Mouse (Mus musculus) liver, embryonic 11.5 days (tissue): ENCODE measurements around the gene Add3. TPM values are rescaled to one million over a fixed set of nuclear protein-coding genes. Genes with fewer than 3 reads are reported as not detected.

Source experiments
- ATAC-seq: fragments of 200-750 bp; cut with Nextera tagmentation; replicated peaks from 2 replicates; pipeline ENCODE4 v1.8.0; 2017; ENCODE audit warnings: moderate number of reproducible peaks, mild to moderate bottlenecking, moderate TSS enrichment, moderate library complexity; ENCODE audit not compliant: low FRiP score
- DNase-seq: peaks from one replicate; pipeline ENCODE4 v3.0.0-alpha.2; 2017; ENCODE audit warnings: low spot score
- H3K27ac ChIP-seq: fragments of 300-500 bp; sonication (generic); 2 replicates; pipeline ENCODE4 v1.5.1; 2014; ENCODE audit warnings: mild to moderate bottlenecking, low read depth, low read length, control low read depth
- H3K27me3 ChIP-seq: fragments of 300-500 bp; sonication (generic); replicated peaks from 2 replicates; pipeline ENCODE4 v1.6.1; 2014; ENCODE audit warnings: low read length, mixed read lengths; ENCODE audit not compliant: control insufficient read depth, insufficient read depth
- H3K36me3 ChIP-seq: fragments of 300-500 bp; sonication (generic); 2 replicates; pipeline ENCODE4 v1.6.1; 2014; ENCODE audit warnings: mild to moderate bottlenecking, low read length, moderate library complexity, mixed read lengths; ENCODE audit not compliant: control insufficient read depth, insufficient read depth
- H3K4me1 ChIP-seq: fragments of 300-500 bp; sonication (generic); replicated peaks from 2 replicates; pipeline ENCODE4 v1.6.1; 2014; ENCODE audit warnings: low read length, mixed read lengths; ENCODE audit not compliant: control insufficient read depth, insufficient read depth
- H3K4me2 ChIP-seq: fragments of 300-500 bp; sonication (generic); 2 replicates; pipeline ENCODE4 v1.6.1; 2014; ENCODE audit warnings: mild to moderate bottlenecking, control low read depth, moderate library complexity
- H3K4me3 ChIP-seq: fragments of 300-500 bp; sonication (generic); 2 replicates; pipeline ENCODE4 v1.5.1; 2014; ENCODE audit warnings: low read depth, low read length, control low read depth
- H3K9ac ChIP-seq: fragments of 300-500 bp; sonication (generic); 2 replicates; pipeline ENCODE4 v1.6.1; 2014; ENCODE audit warnings: low read depth, low read length, control low read depth
- H3K9me3 ChIP-seq: fragments of 300-500 bp; sonication (generic); 2 replicates; pipeline ENCODE4 v1.6.1; 2016; ENCODE audit warnings: low read length, inconsistent platforms, mixed read lengths; ENCODE audit not compliant: control insufficient read depth
- WGBS: fragments of 180-500 bp; shearing (Covaris S2); extraction: QIAGEN DNeasy Blood & Tissue Kit; methylation state at CpG from one replicate; pipeline ENCODE4 v1.1.7; 2014; 5-methylcytosine and 5-hydroxymethylcytosine counted together
- polyA plus RNA-seq: library from polyadenylated mRNA; unstranded; fragments of >200 nt; fragmentation: Nextera tagmentation; extraction: Ambion mirVana; gene quantifications from 2 replicates; pipeline ENCODE4 v1.2.1, GENCODE M21; 2014

Gene Add3
- polyA plus RNA-seq, 1 experiment from 2014 or later: 65.0 TPM

DNA sequence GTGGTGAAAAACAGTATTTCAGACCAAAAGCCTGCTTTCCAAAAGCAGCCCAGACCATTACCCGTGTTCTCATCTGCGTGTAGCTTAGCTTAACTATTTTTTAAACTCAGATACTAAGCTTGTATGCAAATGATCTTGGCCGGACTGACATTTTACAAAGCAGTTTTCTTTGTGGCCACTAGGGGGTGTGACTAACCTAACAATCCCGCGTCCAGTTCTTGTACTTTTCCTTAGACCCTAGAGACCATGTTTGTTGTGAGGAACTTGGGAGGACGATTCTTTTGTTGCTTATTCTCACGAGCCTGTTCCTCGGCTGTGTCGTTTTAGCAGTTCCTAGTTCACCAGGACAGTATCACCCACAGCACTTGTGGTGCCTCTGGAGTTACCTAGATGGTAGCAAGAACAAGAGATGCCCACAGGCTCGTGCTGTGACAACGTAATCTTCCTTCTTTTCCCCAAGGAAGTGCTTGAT, 107.8 kb downstream of the Add3 start:
- Histone ChIP-seq H3K4me1 (peaks cover 2% of the 10 kb centered on the region; the same call in 1 of the 2 replicates), H3K4me2 (no peak overlapping the region), H3K27ac (no peak overlapping the region), H3K9me3 (no peaks in the 10 kb centered on the region), H3K27me3 (no peaks in the 10 kb centered on the region), H3K36me3 (peaks cover 9% of the 10 kb centered on the region), H3K9ac (no peak overlapping the region), H3K4me3 (no peak overlapping the region)
- ATAC-seq (0 out of 2 replicates have a peak, but pooled peaks have one; percentile 46), DNase-seq (no peak)
- 20% methylated on average over 11 of the region's 11 CpGs for WGBS

DNA sequence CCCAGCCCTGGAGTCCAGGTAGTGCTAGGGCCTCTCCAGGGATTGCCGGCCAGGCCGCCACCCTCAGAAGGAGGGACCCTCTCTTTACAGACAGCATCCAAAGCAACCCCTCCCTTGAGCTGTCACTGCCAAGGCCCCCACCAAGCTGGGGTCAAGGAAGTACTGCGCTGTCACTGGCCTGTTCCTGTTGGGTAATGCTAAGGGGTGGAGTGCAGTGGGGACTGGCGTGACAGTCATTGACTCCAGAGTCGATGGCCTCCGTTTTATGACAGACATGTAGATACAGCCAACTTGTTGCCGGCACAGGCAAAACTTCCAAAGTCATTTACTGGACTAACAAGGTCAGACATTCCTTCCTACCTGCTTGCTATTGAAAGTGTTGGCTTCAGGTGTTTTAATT, 110.8 kb downstream of the Add3 start:
- Histone ChIP-seq H3K4me2 (no peak overlapping the region), H3K4me3 (no peak overlapping the region), H3K27me3 (no peaks in the 10 kb centered on the region), H3K4me1 (peaks cover 6% of the 10 kb centered on the region), H3K9me3 (no peaks in the 10 kb centered on the region), H3K9ac (no peak overlapping the region), H3K36me3 (0 out of 2 replicates have a peak, but pooled peaks cover 1% of the 10 kb centered on the region), H3K27ac (no peak overlapping the region)
- no peak for DNase-seq
- ATAC-seq: no peak
- 84% methylated on average over 7 of the region's 7 CpGs for WGBS

DNA sequence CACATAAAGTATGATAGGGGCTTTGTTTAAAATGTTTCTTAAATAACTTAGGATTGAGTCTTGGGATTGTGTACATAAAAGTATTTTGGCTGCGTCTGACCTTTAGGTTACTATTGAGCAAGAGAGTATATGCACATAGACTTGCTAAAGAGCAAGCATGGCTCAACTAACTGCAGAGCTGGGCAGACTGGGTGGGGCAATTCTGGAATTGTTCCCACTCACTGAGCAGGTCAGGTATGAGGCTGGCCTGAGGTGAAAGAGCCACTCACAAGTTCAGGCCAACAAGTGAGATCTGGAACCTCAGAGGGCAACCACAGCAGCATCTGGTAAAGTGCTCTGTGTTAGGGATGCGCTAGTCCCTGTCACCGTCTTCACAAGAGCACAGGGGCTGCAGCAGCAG, 111.4 kb downstream of the Add3 start:
- Histone ChIP-seq H3K4me1 (peaks cover 12% of the 10 kb centered on the region), H3K27me3 (no peaks in the 10 kb centered on the region), H3K4me2 (no peak overlapping the region), H3K36me3 (no peaks in the 10 kb centered on the region), H3K27ac (no peak overlapping the region), H3K4me3 (no peak overlapping the region), H3K9me3 (no peaks in the 10 kb centered on the region), H3K9ac (no peak overlapping the region)
- ATAC-seq: no peak
- no peak for DNase-seq
- WGBS: 83% methylated on average over 3 of the region's 3 CpGs

DNA sequence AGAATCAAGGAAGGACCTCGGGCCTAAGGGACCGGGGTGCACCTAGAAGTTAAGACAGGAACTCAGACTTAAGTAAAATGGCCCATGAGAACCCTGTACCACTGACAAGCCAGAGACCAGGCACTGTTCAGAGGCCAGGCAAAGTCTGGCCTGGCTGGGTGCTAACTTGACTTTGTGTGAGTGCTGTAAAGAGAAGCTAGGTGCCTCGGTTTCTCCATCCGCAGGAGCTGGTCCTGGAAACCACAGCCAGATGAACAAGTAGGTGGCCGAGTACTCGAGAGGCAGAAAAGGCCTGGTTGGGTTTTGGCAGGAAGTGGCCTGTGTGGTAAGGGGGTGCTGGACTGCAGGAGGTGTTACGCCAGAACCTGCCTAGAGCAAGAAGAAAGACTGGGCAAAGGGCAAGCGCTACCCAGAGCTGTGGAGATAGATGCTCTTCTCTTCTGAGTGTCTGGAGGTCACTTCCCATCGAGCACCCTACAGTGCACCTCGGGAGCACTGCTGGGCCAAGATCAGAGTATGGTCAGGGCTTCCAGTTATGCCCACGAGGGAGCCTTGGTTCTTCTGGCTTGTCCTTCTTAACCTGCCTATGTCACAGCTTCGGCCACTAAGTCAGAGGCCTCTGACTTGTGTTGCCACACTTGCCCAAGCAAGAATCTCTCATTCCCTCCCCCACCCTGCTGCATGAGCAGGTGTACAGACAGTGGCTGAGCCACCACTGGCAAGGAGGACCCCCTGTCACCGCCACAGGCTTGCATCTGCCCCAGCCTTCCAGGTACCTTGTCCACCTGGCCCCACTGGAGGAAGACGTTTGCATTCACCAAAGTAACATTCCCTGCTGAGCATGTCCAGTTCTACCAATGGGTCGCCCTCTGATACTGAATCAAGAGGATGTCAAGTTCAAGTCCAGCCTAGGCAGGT, 112.1 kb downstream of the Add3 start:
- 76% methylated on average over 15 of the region's 15 CpGs for WGBS
- no peak for DNase-seq
- Histone ChIP-seq H3K4me3 (no peak overlapping the region), H3K9ac (no peak overlapping the region), H3K9me3 (no peaks in the 10 kb centered on the region), H3K27me3 (no peaks in the 10 kb centered on the region), H3K4me2 (no peak overlapping the region), H3K36me3 (no peaks in the 10 kb centered on the region), H3K27ac (no peak overlapping the region), H3K4me1 (peaks cover 19% of the 10 kb centered on the region)
- ATAC-seq: no peak

DNA sequence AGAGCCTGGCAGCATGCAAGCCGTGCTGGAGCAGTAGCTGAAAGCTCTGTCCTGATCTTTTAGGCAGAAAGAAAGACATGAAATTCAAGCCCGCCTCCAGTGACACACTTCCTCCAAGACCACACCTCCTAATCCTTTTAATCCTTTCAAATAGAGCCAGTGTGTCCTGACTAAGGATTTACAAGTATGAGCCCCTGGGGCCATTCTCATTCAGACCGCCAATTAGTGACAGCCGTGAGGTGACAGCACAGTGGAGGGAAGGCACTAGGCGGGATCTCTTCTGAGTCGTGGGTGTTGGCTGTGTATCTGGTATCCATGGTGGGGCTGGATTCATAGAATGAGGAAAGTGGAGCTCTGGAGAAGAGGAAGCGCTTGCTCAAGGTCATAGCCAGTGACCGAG, 116.1 kb downstream of the Add3 start:
- H3K4me2 ChIP-seq: peak overlapping the region; percentile 56; the same call in 1 of the 2 replicates
- WGBS: 87% methylated on average over 8 of the region's 8 CpGs
- no peaks in the 10 kb centered on the region for H3K9me3 ChIP-seq
- peaks cover 45% of the 10 kb centered on the region for H3K4me1 ChIP-seq
- peak overlapping the region; percentile 46; the same call in 1 of the 2 replicates for H3K9ac ChIP-seq
- no peak for DNase-seq
- H3K27ac ChIP-seq: peak overlapping the region; percentile 90
- H3K4me3 ChIP-seq: no peak overlapping the region
- no peaks in the 10 kb centered on the region for H3K27me3 ChIP-seq
- no peak for ATAC-seq
- H3K36me3 ChIP-seq: no peaks in the 10 kb centered on the region

DNA sequence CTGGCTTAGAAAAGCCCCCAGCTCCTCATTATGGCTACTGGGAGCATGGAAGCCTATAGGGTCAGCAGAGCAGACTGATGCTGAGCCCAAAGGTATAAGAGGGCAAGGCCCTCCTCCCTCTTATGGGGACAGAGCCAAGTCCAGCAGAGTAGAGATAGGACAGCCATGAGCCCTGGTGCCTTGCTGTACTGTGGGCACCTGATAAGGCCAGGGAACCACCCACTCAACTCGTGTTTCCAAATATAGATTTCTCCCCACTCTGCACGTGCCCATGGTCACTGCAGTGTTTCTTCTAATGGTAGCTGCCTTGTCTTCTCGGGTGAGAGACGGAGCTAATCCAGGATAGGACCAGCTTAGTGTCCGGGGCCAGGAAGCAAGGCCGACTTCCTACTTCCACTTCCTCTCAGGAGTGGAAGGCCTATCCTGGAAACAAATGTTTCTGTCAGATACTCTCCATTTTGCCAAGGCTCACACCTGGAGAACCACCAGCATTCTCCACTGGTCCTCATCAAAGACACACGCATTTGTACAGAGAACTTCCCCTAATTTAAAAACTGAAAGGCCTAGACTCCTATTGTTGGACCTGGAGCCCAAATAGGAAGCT, 116.8 kb downstream of the Add3 start:
- ATAC-seq (peak; percentile 88), DNase-seq (no peak)
- Histone ChIP-seq H3K4me1 (peaks cover 45% of the 10 kb centered on the region), H3K27ac (peak overlapping the region; percentile 90), H3K4me3 (no peak overlapping the region), H3K4me2 (peak overlapping the region; percentile 56), H3K9ac (peak overlapping the region; percentile 55), H3K9me3 (no peaks in the 10 kb centered on the region), H3K36me3 (no peaks in the 10 kb centered on the region), H3K27me3 (no peaks in the 10 kb centered on the region)
- 49% methylated on average over 7 of the region's 7 CpGs for WGBS

DNA sequence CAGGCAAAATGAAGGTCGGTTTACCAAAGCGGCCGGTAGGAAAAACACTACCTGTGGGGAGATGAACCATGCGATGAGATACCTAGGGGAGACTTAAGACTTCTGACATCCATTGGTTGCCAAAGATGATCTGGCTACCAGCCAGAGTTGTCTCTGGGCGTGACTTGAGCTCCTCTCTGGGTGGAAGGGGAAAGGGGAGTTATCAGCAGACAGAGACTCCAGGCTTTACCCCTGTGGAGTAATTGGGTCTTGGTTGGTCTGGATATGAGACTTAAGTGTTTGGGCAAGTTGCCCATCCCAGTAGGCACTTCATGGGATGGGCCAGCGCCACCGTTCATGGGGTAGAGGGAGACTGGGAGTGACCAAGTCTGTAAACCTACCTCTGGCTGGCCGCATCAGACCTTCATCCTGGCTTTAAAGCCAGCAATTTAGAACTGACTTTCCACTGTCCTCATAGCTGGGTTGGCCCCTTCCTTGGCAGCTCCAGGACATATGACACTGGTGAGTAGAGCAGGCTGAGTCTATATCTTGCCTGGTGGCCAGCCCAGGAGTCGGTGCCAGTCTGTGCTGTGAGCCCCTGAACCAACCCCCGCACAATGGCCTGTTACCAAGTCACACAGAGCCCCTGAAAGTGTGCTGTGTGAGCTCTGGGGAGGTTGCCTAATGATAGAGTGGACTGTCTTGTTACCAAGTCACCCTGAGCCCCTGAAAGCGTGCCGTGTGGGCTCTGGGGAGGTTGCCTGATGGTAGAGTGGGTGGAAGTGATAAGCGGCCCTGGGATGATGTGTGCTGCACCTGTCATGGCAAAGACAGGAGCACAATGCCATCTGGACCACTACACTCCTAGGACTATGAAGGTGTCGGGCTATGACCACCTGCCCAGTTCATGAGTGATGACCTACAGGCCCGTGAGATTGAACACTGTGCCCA, 117.7 kb downstream of the Add3 start:
- peaks cover 45% of the 10 kb centered on the region for H3K4me1 ChIP-seq
- ATAC-seq (peak; percentile 72), DNase-seq (no peak)
- H3K27ac ChIP-seq: peak overlapping the region; percentile 90
- no peaks in the 10 kb centered on the region for H3K27me3 ChIP-seq
- WGBS: 71% methylated on average over 15 of the region's 15 CpGs
- peak overlapping the region; percentile 56 for H3K4me2 ChIP-seq
- no peaks in the 10 kb centered on the region for H3K9me3 ChIP-seq
- no peak overlapping the region for H3K4me3 ChIP-seq
- H3K9ac ChIP-seq: peak overlapping the region; percentile 55
- H3K36me3 ChIP-seq: no peaks in the 10 kb centered on the region
